Mouse (Mus musculus) neural tube, embryonic 12.5 days (tissue): ENCODE results near the gene Usp25. TPM values are rescaled to one million over a fixed set of nuclear protein-coding genes. Genes with fewer than 3 reads are reported as not detected.

Experiments
- ATAC-seq: fragments of 200-750 bp; cut with Nextera tagmentation; 2 replicates; pipeline ENCODE4 v1.8.0; 2017; ENCODE audit warnings: low read depth, mild to moderate bottlenecking, moderate TSS enrichment, moderate library complexity; ENCODE audit not compliant: low FRiP score
- H3K27ac ChIP-seq: fragments of 300-500 bp; sonication (generic); 2 replicates; pipeline ENCODE4 v1.5.1; 2016
- H3K27me3 ChIP-seq: fragments of 300-500 bp; sonication (generic); replicated peaks from 2 replicates; pipeline ENCODE4 v1.6.1; 2016; ENCODE audit warnings: mild to moderate bottlenecking
- H3K36me3 ChIP-seq: fragments of 300-500 bp; sonication (generic); 2 replicates; pipeline ENCODE4 v1.6.1; 2016; ENCODE audit warnings: mild to moderate bottlenecking
- H3K4me1 ChIP-seq: fragments of 300-500 bp; sonication (generic); 2 replicates; pipeline ENCODE4 v1.6.1; 2016
- H3K4me2 ChIP-seq: fragments of 300-500 bp; sonication (generic); replicated peaks from 2 replicates; pipeline ENCODE4 v1.6.1; 2016; ENCODE audit warnings: mild to moderate bottlenecking
- H3K4me3 ChIP-seq: fragments of 300-500 bp; sonication (generic); 2 replicates; pipeline ENCODE4 v1.5.1; 2016
- H3K9ac ChIP-seq: fragments of 300-500 bp; sonication (generic); 2 replicates; pipeline ENCODE4 v1.6.1; 2016; ENCODE audit warnings: mild to moderate bottlenecking
- H3K9me3 ChIP-seq: fragments of 300-500 bp; sonication (generic); 2 replicates; pipeline ENCODE4 v1.6.1; 2016; ENCODE audit warnings: mild to moderate bottlenecking
- WGBS: fragments of 180-500 bp; shearing (Covaris S2); methylation state at CpG from one replicate; pipeline ENCODE4 v1.1.7; 2016; 5-methylcytosine and 5-hydroxymethylcytosine counted together
- polyA plus RNA-seq: library from polyadenylated mRNA; unstranded; fragments of >200 nt; fragmentation: Nextera tagmentation; extraction: Ambion mirVana; gene quantifications from 2 replicates; pipeline ENCODE4 v1.2.1, GENCODE M21; 2016

Gene Usp25
- polyA plus RNA-seq, 1 experiment from 2014 or later, result 25.6 TPM

GRCm38 (mm10) chr16:77103637-77104264 lies 90.2 kb downstream of the Usp25 start:
- Histone ChIP-seq H3K9me3 (no peaks in the 10 kb centered on the region), H3K36me3 (0 out of 2 replicates have a peak, but pooled peaks cover 2% of the 10 kb centered on the region), H3K4me2 (no peak overlapping the region), H3K9ac (no peak overlapping the region), H3K27ac (no peak overlapping the region), H3K4me3 (no peak overlapping the region), H3K27me3 (no peaks in the 10 kb centered on the region), H3K4me1 (peaks cover 6% of the 10 kb centered on the region)
- 94% methylated on average over 5 of the region's 5 CpGs for WGBS
- ATAC-seq, result no peak

GRCm38 (mm10) chr16:77111268-77111667 lies 97.8 kb downstream of the Usp25 start:
- Histone ChIP-seq H3K4me1 (no peaks in the 10 kb centered on the region), H3K4me2 (no peak overlapping the region), H3K4me3 (no peak overlapping the region), H3K27ac (no peak overlapping the region), H3K36me3 (peaks cover 22% of the 10 kb centered on the region), H3K9me3 (no peaks in the 10 kb centered on the region), H3K9ac (no peak overlapping the region), H3K27me3 (no peaks in the 10 kb centered on the region)
- 80% methylated on average over 1 of the region's 1 CpGs for WGBS
- ATAC-seq, result no peak

GRCm38 (mm10) chr16:77125908-77126307 lies 112.4 kb downstream of the Usp25 start:
- Histone ChIP-seq H3K4me2 (no peak overlapping the region), H3K9me3 (no peaks in the 10 kb centered on the region), H3K4me1 (no peaks in the 10 kb centered on the region), H3K9ac (no peak overlapping the region), H3K27me3 (no peaks in the 10 kb centered on the region), H3K36me3 (no peaks in the 10 kb centered on the region), H3K4me3 (no peak overlapping the region), H3K27ac (no peak overlapping the region)
- no peak for ATAC-seq
- WGBS, result 70% methylated on average over 1 of the region's 1 CpGs

DNA sequence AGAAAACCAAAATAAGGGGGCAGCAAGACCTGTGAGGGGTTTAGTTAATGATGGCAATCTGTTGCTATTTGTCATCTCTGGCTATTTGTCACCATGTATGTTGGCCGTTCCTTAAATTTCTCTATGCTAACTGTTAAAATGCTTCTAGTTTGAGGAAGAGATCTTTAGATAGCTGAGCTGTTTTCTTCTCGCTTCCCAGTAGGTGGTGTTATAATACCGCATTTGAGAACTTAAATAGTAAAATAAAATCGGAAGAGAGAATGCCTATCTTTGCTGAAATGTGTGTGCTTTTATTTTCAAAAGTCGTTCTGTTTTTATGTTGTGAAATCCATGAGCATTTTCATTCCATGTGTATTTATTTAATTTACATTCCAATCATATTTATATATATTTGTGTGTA lies 115.2 kb downstream of the Usp25 start:
- Histone ChIP-seq H3K27me3 (no peaks in the 10 kb centered on the region), H3K4me3 (no peak overlapping the region), H3K9ac (no peak overlapping the region), H3K4me1 (peaks cover 2% of the 10 kb centered on the region; the same call in 1 of the 2 replicates), H3K4me2 (no peak overlapping the region), H3K36me3 (no peaks in the 10 kb centered on the region), H3K9me3 (no peaks in the 10 kb centered on the region), H3K27ac (no peak overlapping the region)
- ATAC-seq, result no peak
- WGBS, result 36% methylated on average over 5 of the region's 5 CpGs

GRCm38 (mm10) chr16:77133055-77133454 lies 119.5 kb downstream of the Usp25 start:
- H3K4me3 ChIP-seq, result no peak overlapping the region
- H3K4me1 ChIP-seq, result peaks cover 5% of the 10 kb centered on the region; the same call in 1 of the 2 replicates
- no peak overlapping the region for H3K4me2 ChIP-seq
- 89% methylated on average over 5 of the region's 5 CpGs for WGBS
- no peak for ATAC-seq
- H3K27ac ChIP-seq, result no peak overlapping the region
- no peaks in the 10 kb centered on the region for H3K36me3 ChIP-seq
- no peak overlapping the region for H3K9ac ChIP-seq
- H3K27me3 ChIP-seq, result no peaks in the 10 kb centered on the region
- 0 out of 2 replicates have a peak, but pooled peaks cover 6% of the 10 kb centered on the region for H3K9me3 ChIP-seq

- no peak overlapping the region for H3K9ac ChIP-seq
- 0 out of 2 replicates have a peak, but pooled peaks cover 6% of the 10 kb centered on the region for H3K9me3 ChIP-seq
- no peak overlapping the region for H3K4me2 ChIP-seq
- ATAC-seq, result no peak
- no peaks in the 10 kb centered on the region for H3K4me1 ChIP-seq
- WGBS, result 91% methylated on average over 7 of the region's 7 CpGs
- H3K36me3 ChIP-seq, result no peaks in the 10 kb centered on the region
- no peak overlapping the region for H3K4me3 ChIP-seq
- no peak overlapping the region for H3K27ac ChIP-seq
- no peaks in the 10 kb centered on the region for H3K27me3 ChIP-seq
Observed at GRCm38 (mm10) chr16:77140651-77141050, 127.1 kb downstream of the Usp25 start.

- Histone ChIP-seq H3K4me1 (no peaks in the 10 kb centered on the region), H3K27me3 (no peaks in the 10 kb centered on the region), H3K36me3 (no peaks in the 10 kb centered on the region), H3K4me3 (no peak overlapping the region), H3K9ac (no peak overlapping the region), H3K4me2 (no peak overlapping the region), H3K27ac (no peak overlapping the region), H3K9me3 (no peaks in the 10 kb centered on the region)
- WGBS, result 96% methylated on average over 5 of the region's 5 CpGs
- no peak for ATAC-seq
Observed at GRCm38 (mm10) chr16:77146801-77147200, 133.3 kb downstream of the Usp25 start.

GRCm38 (mm10) chr16:77150338-77150737 lies 136.8 kb downstream of the Usp25 start:
- H3K9ac ChIP-seq, result no peak overlapping the region
- WGBS, result 73% methylated on average over 8 of the region's 8 CpGs

DNA sequence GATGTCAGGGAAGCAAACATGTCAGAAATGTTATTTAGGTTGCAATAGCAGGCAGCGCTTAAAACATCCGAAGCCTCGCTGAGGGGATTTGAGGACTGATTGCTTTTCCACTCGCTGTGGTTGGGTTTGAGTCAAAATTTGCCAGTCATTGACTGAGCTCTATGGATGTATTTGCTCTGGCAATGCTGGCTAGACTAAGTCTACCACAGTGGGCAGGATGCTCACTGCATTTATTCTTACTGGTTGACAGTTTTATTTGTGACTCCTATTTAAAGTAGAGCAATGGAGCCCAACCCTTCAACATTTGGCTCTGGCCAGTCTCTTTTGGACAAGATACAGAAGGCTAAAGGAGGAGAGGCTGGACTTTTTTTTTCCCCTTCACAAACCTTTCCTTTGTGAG lies 137.4 kb downstream of the Usp25 start:
- Histone ChIP-seq H3K27me3 (no peaks in the 10 kb centered on the region), H3K9me3 (no peaks in the 10 kb centered on the region), H3K36me3 (no peaks in the 10 kb centered on the region), H3K4me3 (no peak overlapping the region), H3K27ac (no peak overlapping the region), H3K4me1 (no peaks in the 10 kb centered on the region), H3K9ac (no peak overlapping the region), H3K4me2 (no peak overlapping the region)
- ATAC-seq, result no peak
- 81% methylated on average over 4 of the region's 4 CpGs for WGBS

More at GRCm38 (mm10) chr16:77150338-77150737, 136.8 kb downstream of the Usp25 start:
- Histone ChIP-seq H3K27ac (no peak overlapping the region), H3K9me3 (no peaks in the 10 kb centered on the region), H3K4me2 (no peak overlapping the region), H3K27me3 (no peaks in the 10 kb centered on the region), H3K4me1 (no peaks in the 10 kb centered on the region), H3K4me3 (no peak overlapping the region), H3K36me3 (no peaks in the 10 kb centered on the region)
- no peak for ATAC-seq

DNA sequence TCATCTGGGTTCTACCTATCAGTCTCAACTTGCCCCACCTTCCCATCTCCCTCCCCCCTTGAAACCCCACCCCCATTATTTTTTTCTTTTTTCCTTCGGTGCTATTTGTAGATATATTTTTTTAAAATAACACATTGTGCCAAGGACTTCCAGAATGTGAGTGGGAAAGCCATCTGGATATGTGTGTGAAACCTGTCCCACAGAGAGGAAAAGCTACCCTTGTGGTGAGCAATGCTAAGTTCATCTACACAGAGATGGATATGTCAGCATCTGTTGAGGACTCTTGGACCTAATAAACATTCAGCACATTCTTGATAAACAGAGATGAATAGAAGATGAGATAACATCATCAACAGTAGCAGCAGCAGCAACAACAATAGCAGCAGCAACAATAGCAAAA lies 138.8 kb downstream of the Usp25 start:
- no peak overlapping the region for H3K9ac ChIP-seq
- no peaks in the 10 kb centered on the region for H3K36me3 ChIP-seq
- H3K9me3 ChIP-seq, result no peaks in the 10 kb centered on the region
- no peaks in the 10 kb centered on the region for H3K27me3 ChIP-seq
- no peak overlapping the region for H3K4me3 ChIP-seq
- H3K4me1 ChIP-seq, result no peaks in the 10 kb centered on the region
- H3K27ac ChIP-seq, result no peak overlapping the region
- H3K4me2 ChIP-seq, result no peak overlapping the region
- 85% methylated on average over 1 of the region's 1 CpGs for WGBS
- no peak for ATAC-seq

GRCm38 (mm10) chr16:77153216-77153715 lies 139.8 kb downstream of the Usp25 start:
- Histone ChIP-seq H3K4me2 (no peak overlapping the region), H3K9ac (no peak overlapping the region), H3K4me1 (no peaks in the 10 kb centered on the region), H3K4me3 (no peak overlapping the region), H3K27ac (no peak overlapping the region), H3K36me3 (no peaks in the 10 kb centered on the region), H3K27me3 (no peaks in the 10 kb centered on the region), H3K9me3 (no peaks in the 10 kb centered on the region)
- ATAC-seq, result no peak
- 70% methylated on average over 1 of the region's 1 CpGs for whole genome bisulfite sequencing

- H3K4me3 ChIP-seq, result no peak overlapping the region
- H3K4me2 ChIP-seq, result no peak overlapping the region
- no peak overlapping the region for H3K9ac ChIP-seq
- H3K27me3 ChIP-seq, result no peaks in the 10 kb centered on the region
- H3K4me1 ChIP-seq, result no peaks in the 10 kb centered on the region
- no peak overlapping the region for H3K27ac ChIP-seq
- 81% methylated on average over 2 of the region's 2 CpGs for WGBS
- no peak for ATAC-seq
- H3K36me3 ChIP-seq, result no peaks in the 10 kb centered on the region
- no peaks in the 10 kb centered on the region for H3K9me3 ChIP-seq
Observed at GRCm38 (mm10) chr16:77153815-77154214, 140.3 kb downstream of the Usp25 start.

GRCm38 (mm10) chr16:77154831-77155230 lies 141.3 kb downstream of the Usp25 start:
- no peaks in the 10 kb centered on the region for H3K27me3 ChIP-seq
- no peak overlapping the region for H3K4me3 ChIP-seq
- no peak overlapping the region for H3K9ac ChIP-seq
- no peak for ATAC-seq
- no peaks in the 10 kb centered on the region for H3K36me3 ChIP-seq
- 96% methylated on average over 1 of the region's 1 CpGs for WGBS
- no peaks in the 10 kb centered on the region for H3K4me1 ChIP-seq
- no peak overlapping the region for H3K4me2 ChIP-seq
- H3K9me3 ChIP-seq, result no peaks in the 10 kb centered on the region
- no peak overlapping the region for H3K27ac ChIP-seq
